Mouse (Mus musculus) forebrain, embryonic 14.5 days (tissue): ENCODE results near the gene Nrp2. TPM values are rescaled to one million over a fixed set of nuclear protein-coding genes. Genes with fewer than 3 reads are reported as not detected.

Experiments
- ATAC-seq: fragments of 200-750 bp; cut with Nextera tagmentation; 2 replicates; pipeline ENCODE4 v1.8.0; 2017; ENCODE audit warnings: mild to moderate bottlenecking, moderate library complexity
- DNase-seq: peaks from one replicate; pipeline ENCODE4 v3.0.0-alpha.2; 2015; ENCODE audit warnings: low spot score
- H3K27ac ChIP-seq: fragments of 300-500 bp; sonication (generic); 2 replicates; pipeline ENCODE4 v1.5.1; 2014; ENCODE audit warnings: low read depth, mild to moderate bottlenecking, control low read depth, low read length, moderate library complexity
- H3K27me3 ChIP-seq: fragments of 300-500 bp; sonication (generic); replicated peaks from 2 replicates; pipeline ENCODE4 v1.6.1; 2014; ENCODE audit warnings: low read length, control low read depth, mixed read lengths; ENCODE audit not compliant: control insufficient read depth, insufficient read depth
- H3K36me3 ChIP-seq: fragments of 300-500 bp; sonication (generic); 2 replicates; pipeline ENCODE4 v1.6.1; 2014; ENCODE audit warnings: low read length, control low read depth; ENCODE audit not compliant: control insufficient read depth, insufficient read depth
- H3K4me1 ChIP-seq: fragments of 300-500 bp; sonication (generic); 2 replicates; pipeline ENCODE4 v1.6.1; 2014; ENCODE audit warnings: antibody characterized with exemption, low read length, control low read depth; ENCODE audit not compliant: control insufficient read depth, insufficient read depth
- H3K4me2 ChIP-seq: fragments of 300-500 bp; sonication (generic); 2 replicates; pipeline ENCODE4 v1.6.1; 2014; ENCODE audit warnings: mild to moderate bottlenecking, control low read depth, low read length
- H3K4me3 ChIP-seq: fragments of 300-500 bp; sonication (generic); 2 replicates; pipeline ENCODE4 v1.5.1; 2014; ENCODE audit warnings: low read depth, low read length, control low read depth
- H3K9ac ChIP-seq: fragments of 300-500 bp; sonication (generic); 2 replicates; pipeline ENCODE4 v1.6.1; 2014; ENCODE audit warnings: mild to moderate bottlenecking, low read length, control low read depth, moderate library complexity
- H3K9me3 ChIP-seq: fragments of 300-500 bp; sonication (generic); replicated peaks from 2 replicates; pipeline ENCODE4 v1.6.1; 2016; ENCODE audit warnings: low read length, control low read depth, mixed read lengths; ENCODE audit not compliant: control insufficient read depth
- WGBS: fragments of 180-500 bp; shearing (Covaris S2); extraction: QIAGEN DNeasy Blood & Tissue Kit; methylation state at CpG from one replicate; pipeline ENCODE4 v1.1.7; 2014; 5-methylcytosine and 5-hydroxymethylcytosine counted together
- polyA plus RNA-seq: library from polyadenylated mRNA; unstranded; fragments of >200 nt; fragmentation: Nextera tagmentation; extraction: Ambion mirVana; gene quantifications from 2 replicates; pipeline ENCODE4 v1.2.1, GENCODE M21; 2014

Gene Nrp2
- polyA plus RNA-seq, 1 experiment from 2014 or later, result 16.3 TPM

DNA sequence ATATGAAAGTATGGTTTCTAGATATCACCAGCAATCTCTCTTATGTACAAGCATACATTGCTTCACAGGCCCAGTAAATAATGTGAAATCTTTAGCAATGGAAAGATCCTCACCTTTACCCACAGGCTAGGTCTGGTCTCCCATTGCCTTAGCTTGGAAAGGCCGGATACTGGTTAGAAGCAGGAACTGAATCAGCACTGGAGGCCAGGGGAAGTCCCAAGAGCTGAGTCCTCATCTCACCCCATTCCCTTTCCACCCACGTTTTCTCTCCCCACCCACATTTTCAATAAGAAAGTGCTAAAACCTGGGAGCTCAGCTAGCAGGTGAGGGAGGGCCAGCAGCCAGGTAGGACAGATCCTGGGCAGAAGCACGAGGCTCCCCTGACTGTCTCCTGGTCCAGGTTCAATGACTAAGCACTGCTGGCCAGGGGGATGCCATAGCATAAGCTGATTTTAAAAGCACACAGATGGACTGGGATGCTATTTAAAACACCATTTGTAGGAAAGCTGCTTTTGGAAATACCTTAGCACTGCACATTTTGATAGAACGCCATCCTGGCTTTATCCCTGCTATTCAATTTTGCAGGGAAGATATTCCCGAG, 47.4 kb downstream of the Nrp2 start:
- 73% methylated on average over 5 of the region's 5 CpGs for WGBS
- H3K9ac ChIP-seq, result no peak overlapping the region
- peaks cover 23% of the 10 kb centered on the region for H3K4me1 ChIP-seq
- H3K4me3 ChIP-seq, result no peak overlapping the region
- ATAC-seq, result no peak
- no peak overlapping the region for H3K4me2 ChIP-seq
- peaks cover 23% of the 10 kb centered on the region for H3K36me3 ChIP-seq
- no peak for DNase-seq
- H3K27ac ChIP-seq, result no peak overlapping the region
- H3K9me3 ChIP-seq, result no peaks in the 10 kb centered on the region
- H3K27me3 ChIP-seq, result no peaks in the 10 kb centered on the region

DNA sequence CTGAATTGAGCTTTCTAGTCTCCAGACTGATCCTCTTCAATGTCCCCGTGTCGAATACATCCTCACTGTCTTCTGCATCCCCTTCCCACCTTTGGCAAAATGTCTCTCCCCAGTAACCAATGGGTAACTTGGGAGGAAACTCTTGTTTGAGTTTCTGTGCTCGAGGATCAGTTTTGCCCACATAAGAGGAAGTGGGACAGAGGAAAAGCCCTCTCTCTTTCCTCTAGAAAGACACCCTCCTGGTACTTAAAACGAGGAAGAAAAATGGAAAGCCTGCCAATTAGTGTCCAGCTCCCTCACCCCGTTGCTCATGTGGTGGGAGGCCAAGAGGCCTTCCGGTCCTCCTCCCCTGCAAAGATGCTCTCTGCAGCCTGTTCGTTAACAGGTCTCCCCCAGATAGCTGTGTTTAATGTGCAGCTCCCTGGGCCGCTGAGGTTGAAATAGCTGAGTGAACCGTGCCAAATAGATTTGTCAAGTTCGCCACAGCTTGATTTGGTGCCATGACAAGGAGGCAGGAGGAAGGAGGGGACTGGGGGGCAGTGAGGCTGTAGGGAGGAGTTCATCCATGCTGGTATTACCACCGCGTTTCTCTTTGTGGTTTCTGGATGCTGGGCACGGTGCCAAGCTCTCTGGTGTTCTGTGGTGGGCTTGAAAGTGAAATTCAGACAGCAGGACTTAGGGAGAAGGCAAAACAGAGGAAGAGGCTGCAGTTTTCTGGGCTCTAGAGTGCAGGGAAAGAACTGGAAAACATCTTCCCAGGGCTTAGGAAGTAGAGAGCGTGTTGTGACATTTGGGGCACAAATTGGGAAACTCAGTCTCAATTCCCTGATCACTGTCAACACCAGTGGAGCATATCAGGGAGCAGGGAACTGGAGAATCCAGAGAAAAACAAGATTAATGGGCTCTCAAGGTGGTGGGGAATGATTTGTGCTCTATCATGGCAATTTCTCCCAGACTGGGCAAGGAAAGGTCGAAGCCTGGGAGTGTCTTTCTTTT, 48.2 kb downstream of the Nrp2 start:
- Histone ChIP-seq H3K27ac (peak overlapping the region; percentile 11; the same call in 1 of the 2 replicates), H3K36me3 (peaks cover 20% of the 10 kb centered on the region), H3K4me3 (no peak overlapping the region), H3K4me2 (no peak overlapping the region), H3K9ac (no peak overlapping the region), H3K27me3 (no peaks in the 10 kb centered on the region), H3K9me3 (no peaks in the 10 kb centered on the region), H3K4me1 (peaks cover 23% of the 10 kb centered on the region)
- DNase-seq, result peak; percentile 88
- WGBS, result 21% methylated on average over 15 of the region's 15 CpGs
- ATAC-seq, result peak; percentile 82

DNA sequence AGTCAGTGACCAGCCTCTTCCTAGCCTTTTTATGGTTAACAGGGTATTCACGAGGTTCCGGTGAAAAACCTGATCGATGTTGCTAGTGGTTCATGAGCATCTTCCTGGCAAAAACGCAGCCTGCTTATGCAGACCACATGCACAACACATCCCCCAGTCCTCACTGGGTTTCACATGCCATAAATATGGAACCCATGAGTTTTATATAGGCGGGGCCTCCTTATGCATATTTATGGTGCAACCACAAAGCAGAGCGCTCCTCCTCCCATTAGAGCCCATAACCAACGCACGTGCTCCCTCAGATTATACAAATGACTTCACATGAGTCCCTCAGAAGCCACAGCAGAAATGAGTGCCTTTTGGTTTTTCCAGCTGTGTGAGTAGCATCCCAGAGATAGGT, 49.0 kb downstream of the Nrp2 start:
- Histone ChIP-seq H3K9ac (no peak overlapping the region), H3K9me3 (no peaks in the 10 kb centered on the region), H3K4me2 (no peak overlapping the region), H3K4me3 (no peak overlapping the region), H3K27me3 (no peaks in the 10 kb centered on the region), H3K27ac (peak overlapping the region; percentile 11; the same call in 1 of the 2 replicates), H3K4me1 (peaks cover 23% of the 10 kb centered on the region), H3K36me3 (peaks cover 17% of the 10 kb centered on the region)
- WGBS, result 72% methylated on average over 8 of the region's 8 CpGs
- no peak for ATAC-seq
- DNase-seq, result no peak

DNA sequence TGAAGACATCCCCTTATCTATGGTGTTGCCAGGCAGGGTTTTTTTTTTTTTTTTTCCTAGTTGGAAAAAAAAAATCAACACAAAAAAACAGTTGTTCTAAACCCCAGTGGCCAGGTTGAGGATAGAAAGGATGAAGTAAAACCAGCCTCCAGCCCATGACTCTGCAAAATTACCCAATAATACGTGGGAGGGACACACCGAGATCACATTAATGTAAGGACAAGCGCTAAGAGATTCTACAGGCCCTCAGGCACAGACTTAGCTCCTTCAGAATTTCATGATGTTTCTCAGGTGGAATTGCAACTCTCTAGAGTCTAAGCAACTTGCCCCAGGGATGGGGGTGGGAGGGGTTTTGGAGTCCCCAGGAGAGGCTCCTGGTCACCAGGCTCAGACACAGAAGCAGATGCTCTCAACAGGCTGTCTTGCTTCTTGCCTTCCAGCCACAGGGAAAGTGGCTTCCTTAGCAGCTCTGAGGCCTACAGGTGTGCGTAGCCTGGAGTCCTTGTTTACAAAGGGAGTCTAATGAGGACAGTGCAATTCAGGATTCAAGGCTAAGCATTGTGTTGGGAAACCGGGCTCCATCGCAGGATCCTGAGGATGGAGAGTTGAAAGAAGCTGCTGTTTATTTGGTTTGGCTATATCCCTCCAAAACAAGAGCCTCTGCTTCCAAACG, 49.7 kb downstream of the Nrp2 start:
- H3K9me3 ChIP-seq, result no peaks in the 10 kb centered on the region
- no peaks in the 10 kb centered on the region for H3K27me3 ChIP-seq
- H3K4me1 ChIP-seq, result peaks cover 23% of the 10 kb centered on the region
- DNase-seq (no peak), ATAC-seq (no peak)
- H3K4me3 ChIP-seq, result no peak overlapping the region
- no peak overlapping the region for H3K27ac ChIP-seq
- H3K9ac ChIP-seq, result no peak overlapping the region
- 73% methylated on average over 7 of the region's 7 CpGs for WGBS
- H3K36me3 ChIP-seq, result peaks cover 14% of the 10 kb centered on the region
- no peak overlapping the region for H3K4me2 ChIP-seq

DNA sequence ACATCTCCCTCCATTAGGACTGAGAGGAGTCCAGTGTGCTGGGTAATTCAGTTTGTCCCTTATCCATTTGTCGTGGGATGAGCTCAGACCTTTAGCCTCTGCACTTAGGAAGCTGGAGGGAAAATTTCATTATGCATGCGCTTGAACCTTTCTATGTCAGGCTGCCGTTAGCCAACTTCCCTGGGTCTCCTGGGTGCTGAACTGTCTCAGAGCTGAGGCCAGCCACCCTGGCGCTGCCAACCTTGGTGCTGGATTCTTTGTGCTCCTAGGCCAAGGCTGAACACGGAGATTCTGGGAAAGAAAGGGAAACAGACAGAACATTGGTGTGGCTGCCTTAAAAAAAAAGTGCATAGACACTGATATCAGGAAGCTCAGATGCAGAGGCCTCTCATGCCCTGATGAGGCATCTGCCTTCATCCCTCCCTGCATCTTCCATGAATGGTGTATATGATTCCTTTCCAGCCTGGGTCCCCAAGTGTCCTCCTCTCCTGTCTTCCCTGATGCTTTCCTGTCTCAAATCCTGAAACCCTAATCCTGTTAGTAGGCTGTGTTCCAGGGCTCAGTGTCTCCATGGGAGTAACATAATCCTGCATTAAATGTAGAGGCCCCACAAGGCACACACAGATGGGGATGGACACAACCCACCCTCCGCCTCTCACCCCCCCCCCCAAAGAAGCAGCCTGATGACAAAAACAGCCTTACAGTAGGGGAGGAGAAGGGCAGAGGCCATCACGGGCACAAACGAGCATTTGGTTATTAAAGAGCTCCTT, 51.2 kb downstream of the Nrp2 start:
- DNase-seq (no peak), ATAC-seq (no peak)
- peaks cover 23% of the 10 kb centered on the region for H3K4me1 ChIP-seq
- H3K4me2 ChIP-seq, result no peak overlapping the region
- WGBS, result 53% methylated on average over 8 of the region's 8 CpGs
- peaks cover 7% of the 10 kb centered on the region; the same call in 1 of the 2 replicates for H3K36me3 ChIP-seq
- H3K9me3 ChIP-seq, result no peaks in the 10 kb centered on the region
- no peak overlapping the region for H3K27ac ChIP-seq
- no peaks in the 10 kb centered on the region for H3K27me3 ChIP-seq
- no peak overlapping the region for H3K4me3 ChIP-seq
- no peak overlapping the region for H3K9ac ChIP-seq

DNA sequence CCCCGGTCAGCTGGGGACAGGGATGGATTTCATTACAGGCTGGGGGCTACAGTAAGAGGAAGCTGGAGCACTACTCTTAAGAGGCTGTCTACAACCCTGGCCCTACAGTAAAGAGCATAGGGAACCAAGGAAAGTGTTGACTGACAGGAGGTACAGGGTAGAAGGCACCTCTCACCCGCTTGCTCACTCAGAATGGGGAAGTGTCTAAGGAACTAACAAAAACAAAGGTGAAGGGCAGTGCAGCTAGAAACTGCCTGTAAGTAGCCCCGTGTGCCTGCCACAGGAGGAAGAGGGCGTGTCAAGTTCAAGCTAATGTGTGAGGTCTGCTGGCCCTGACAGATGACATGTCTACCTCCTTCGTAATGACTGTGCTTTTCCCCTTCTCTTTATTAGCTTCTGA, 57.0 kb downstream of the Nrp2 start:
- Histone ChIP-seq H3K27me3 (no peaks in the 10 kb centered on the region), H3K4me2 (no peak overlapping the region), H3K9ac (no peak overlapping the region), H3K36me3 (peaks cover 22% of the 10 kb centered on the region), H3K4me3 (no peak overlapping the region), H3K9me3 (no peaks in the 10 kb centered on the region), H3K4me1 (no peaks in the 10 kb centered on the region), H3K27ac (no peak overlapping the region)
- 73% methylated on average over 5 of the region's 5 CpGs for WGBS
- ATAC-seq (no peak), DNase-seq (no peak)

DNA sequence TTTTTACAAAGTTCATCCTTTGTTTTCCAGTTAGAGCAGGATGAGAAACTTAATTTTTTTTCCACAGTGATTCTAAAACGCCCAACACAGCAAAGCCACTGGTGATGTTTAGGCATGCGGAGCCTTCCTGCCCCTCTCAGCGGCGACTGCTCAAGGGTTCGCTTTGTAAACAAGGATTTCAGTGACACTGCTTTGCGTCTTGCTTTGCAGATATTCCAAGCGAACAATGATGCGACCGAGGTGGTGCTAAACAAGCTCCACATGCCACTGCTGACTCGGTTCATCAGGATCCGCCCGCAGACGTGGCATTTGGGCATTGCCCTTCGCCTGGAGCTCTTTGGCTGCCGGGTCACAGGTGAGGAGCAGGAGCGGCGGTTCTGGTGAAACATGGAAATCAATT, 57.5 kb downstream of the Nrp2 start:
- Histone ChIP-seq H3K27ac (no peak overlapping the region), H3K9me3 (no peaks in the 10 kb centered on the region), H3K36me3 (peaks cover 24% of the 10 kb centered on the region), H3K9ac (no peak overlapping the region), H3K4me1 (no peaks in the 10 kb centered on the region), H3K27me3 (no peaks in the 10 kb centered on the region), H3K4me3 (no peak overlapping the region), H3K4me2 (no peak overlapping the region)
- ATAC-seq (no peak), DNase-seq (no peak)
- 83% methylated on average over 17 of the region's 17 CpGs for WGBS

DNA sequence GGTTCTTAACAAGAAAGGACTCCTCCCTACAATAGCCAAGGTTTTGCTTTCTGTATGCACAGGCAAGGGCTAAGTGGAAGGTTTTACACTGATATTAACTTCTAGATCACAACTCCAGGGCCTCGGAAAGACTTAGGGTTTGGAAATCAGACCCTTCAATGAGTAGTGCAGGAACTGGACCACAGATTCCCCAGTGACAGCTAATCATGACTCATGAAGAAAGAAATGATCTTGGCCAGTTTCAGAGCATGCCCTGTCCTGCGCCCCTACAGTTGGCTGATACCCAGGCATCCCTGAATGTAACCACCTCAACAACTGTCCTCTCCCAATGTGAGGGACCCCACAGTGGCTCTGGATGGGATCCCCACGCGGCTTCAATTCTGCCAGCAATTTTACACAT, 60.7 kb downstream of the Nrp2 start:
- ATAC-seq (no peak), DNase-seq (no peak)
- WGBS, result 94% methylated on average over 4 of the region's 4 CpGs

More for the DNA sequence above, 60.7 kb downstream of the Nrp2 start:
- Histone ChIP-seq H3K9me3 (no peaks in the 10 kb centered on the region), H3K4me2 (no peak overlapping the region), H3K36me3 (peaks cover 29% of the 10 kb centered on the region), H3K27ac (no peak overlapping the region), H3K4me1 (no peaks in the 10 kb centered on the region), H3K4me3 (no peak overlapping the region), H3K27me3 (no peaks in the 10 kb centered on the region), H3K9ac (no peak overlapping the region)
